Mouse (Mus musculus) midbrain, embryonic 16.5 days (tissue): Measurements from ENCODE around the gene Robo1. TPM values are rescaled to one million over a fixed set of nuclear protein-coding genes. Genes with fewer than 3 reads are reported as not detected.

Experiments used
- ATAC-seq: fragments of 200-750 bp; cut with Nextera tagmentation; 2 replicates; pipeline ENCODE4 v1.8.0; 2017; ENCODE audit warnings: moderate TSS enrichment
- H3K27ac ChIP-seq: fragments of 300-500 bp; sonication (generic); 2 replicates; pipeline ENCODE4 v1.5.1; 2014; ENCODE audit warnings: mild to moderate bottlenecking, low read length, mixed read lengths
- H3K27me3 ChIP-seq: fragments of 300-500 bp; sonication (generic); 2 replicates; pipeline ENCODE4 v1.6.1; 2014; ENCODE audit warnings: low read depth, low read length, mixed read lengths; ENCODE audit not compliant: control insufficient read depth, insufficient read depth
- H3K36me3 ChIP-seq: fragments of 300-500 bp; sonication (generic); 2 replicates; pipeline ENCODE4 v1.6.1; 2014; ENCODE audit warnings: mild to moderate bottlenecking, low read length, moderate library complexity, mixed read lengths; ENCODE audit not compliant: control insufficient read depth, insufficient read depth
- H3K4me1 ChIP-seq: fragments of 300-500 bp; sonication (generic); 2 replicates; pipeline ENCODE4 v1.6.1; 2014; ENCODE audit warnings: mild to moderate bottlenecking, low read length, mixed read lengths; ENCODE audit not compliant: control insufficient read depth, insufficient read depth
- H3K4me2 ChIP-seq: fragments of 300-500 bp; sonication (generic); 2 replicates; pipeline ENCODE4 v1.6.1; 2014; ENCODE audit warnings: mild to moderate bottlenecking, low read length, mixed read lengths
- H3K4me3 ChIP-seq: fragments of 300-500 bp; sonication (generic); 2 replicates; pipeline ENCODE4 v1.5.1; 2014; ENCODE audit warnings: low read depth, mild to moderate bottlenecking, low read length, moderate library complexity, mixed read lengths
- H3K9ac ChIP-seq: fragments of 300-500 bp; sonication (generic); 2 replicates; pipeline ENCODE4 v1.6.1; 2014; ENCODE audit warnings: low read depth, low read length, mixed read lengths
- H3K9me3 ChIP-seq: fragments of 300-500 bp; sonication (generic); replicated peaks from 2 replicates; pipeline ENCODE4 v1.6.1; 2014; ENCODE audit warnings: mild to moderate bottlenecking, low read length, mixed read lengths; ENCODE audit not compliant: control insufficient read depth, poor library complexity, severe bottlenecking
- WGBS: fragments of 180-500 bp; shearing (Covaris S2); extraction: QIAGEN DNeasy Blood & Tissue Kit; methylation state at CpG from one replicate; pipeline ENCODE4 v1.1.7; 2014; 5-methylcytosine and 5-hydroxymethylcytosine counted together
- polyA plus RNA-seq: library from polyadenylated mRNA; unstranded; fragments of >200 nt; fragmentation: Nextera tagmentation; extraction: Ambion mirVana; gene quantifications from 2 replicates; pipeline ENCODE4 v1.2.1, GENCODE M21; 2015

Robo1 gene
- polyA plus RNA-seq, 1 experiment from 2014 or later = 47.9 TPM

- Histone ChIP-seq H3K4me2 (no peak overlapping the region), H3K4me1 (peaks cover 8% of the 10 kb centered on the region; the same call in 1 of the 2 replicates), H3K36me3 (no peaks in the 10 kb centered on the region), H3K27ac (no peak overlapping the region), H3K27me3 (no peaks in the 10 kb centered on the region), H3K4me3 (no peak overlapping the region), H3K9me3 (no peaks in the 10 kb centered on the region), H3K9ac (no peak overlapping the region)
- no peak for ATAC-seq
- WGBS = 78% methylated on average over 4 of the region's 4 CpGs
Observed at GRCm38 (mm10) chr16:72719063-72719462, 411.0 kb downstream of the Robo1 start.

- Histone ChIP-seq H3K36me3 (no peaks in the 10 kb centered on the region), H3K4me1 (peaks cover 6% of the 10 kb centered on the region; the same call in 1 of the 2 replicates), H3K4me3 (no peak overlapping the region), H3K27ac (no peak overlapping the region), H3K27me3 (no peaks in the 10 kb centered on the region), H3K9me3 (no peaks in the 10 kb centered on the region), H3K4me2 (no peak overlapping the region), H3K9ac (no peak overlapping the region)
- WGBS = 88% methylated on average over 4 of the region's 4 CpGs
- ATAC-seq = no peak
Observed at GRCm38 (mm10) chr16:72720979-72721378, 412.9 kb downstream of the Robo1 start.

- H3K27me3 ChIP-seq = no peaks in the 10 kb centered on the region
- H3K9me3 ChIP-seq = no peaks in the 10 kb centered on the region
- H3K9ac ChIP-seq = no peak overlapping the region
- no peaks in the 10 kb centered on the region for H3K36me3 ChIP-seq
- ATAC-seq = no peak
- H3K4me2 ChIP-seq = no peak overlapping the region
- no peak overlapping the region for H3K4me3 ChIP-seq
- H3K4me1 ChIP-seq = 0 out of 2 replicates have a peak, but pooled peaks cover 4% of the 10 kb centered on the region
- WGBS = 88% methylated on average over 14 of the region's 14 CpGs
- no peak overlapping the region for H3K27ac ChIP-seq
Observed at GRCm38 (mm10) chr16:72721713-72722481, 413.8 kb downstream of the Robo1 start.

- peaks cover 8% of the 10 kb centered on the region for H3K4me1 ChIP-seq
- no peaks in the 10 kb centered on the region for H3K36me3 ChIP-seq
- no peaks in the 10 kb centered on the region for H3K9me3 ChIP-seq
- H3K27ac ChIP-seq = no peak overlapping the region
- no peak for ATAC-seq
- H3K4me3 ChIP-seq = no peak overlapping the region
- H3K9ac ChIP-seq = no peak overlapping the region
- WGBS = 78% methylated on average over 5 of the region's 5 CpGs
- no peaks in the 10 kb centered on the region for H3K27me3 ChIP-seq
- no peak overlapping the region for H3K4me2 ChIP-seq
Observed at GRCm38 (mm10) chr16:72734234-72734633, 426.1 kb downstream of the Robo1 start.

- 77% methylated on average over 11 of the region's 11 CpGs for WGBS
- H3K36me3 ChIP-seq = no peaks in the 10 kb centered on the region
- no peak overlapping the region for H3K9ac ChIP-seq
- no peaks in the 10 kb centered on the region for H3K9me3 ChIP-seq
- ATAC-seq = no peak
- no peak overlapping the region for H3K27ac ChIP-seq
- no peaks in the 10 kb centered on the region for H3K27me3 ChIP-seq
- no peak overlapping the region for H3K4me2 ChIP-seq
- peaks cover 8% of the 10 kb centered on the region for H3K4me1 ChIP-seq
- H3K4me3 ChIP-seq = no peak overlapping the region
Observed at GRCm38 (mm10) chr16:72735175-72735574, 427.1 kb downstream of the Robo1 start.

- H3K9me3 ChIP-seq = no peaks in the 10 kb centered on the region
- no peaks in the 10 kb centered on the region for H3K36me3 ChIP-seq
- no peak overlapping the region for H3K4me2 ChIP-seq
- ATAC-seq = no peak; the same call in 1 of the 2 replicates
- H3K9ac ChIP-seq = no peak overlapping the region
- H3K27ac ChIP-seq = no peak overlapping the region
- WGBS = 87% methylated on average over 3 of the region's 3 CpGs
- H3K27me3 ChIP-seq = no peaks in the 10 kb centered on the region
- H3K4me1 ChIP-seq = peaks cover 8% of the 10 kb centered on the region
- H3K4me3 ChIP-seq = no peak overlapping the region
Observed at GRCm38 (mm10) chr16:72735588-72735987, 427.5 kb downstream of the Robo1 start.

GRCm38 (mm10) chr16:72737154-72737553, 429.0 kb downstream of the Robo1 start:
- no peak for ATAC-seq
- 57% methylated on average over 4 of the region's 4 CpGs for WGBS

GRCm38 (mm10) chr16:72740218-72740617, 432.1 kb downstream of the Robo1 start:
- Histone ChIP-seq H3K4me1 (peaks cover 7% of the 10 kb centered on the region; the same call in 1 of the 2 replicates), H3K36me3 (peaks cover 10% of the 10 kb centered on the region; the same call in 1 of the 2 replicates), H3K9ac (no peak overlapping the region), H3K27me3 (no peaks in the 10 kb centered on the region), H3K27ac (no peak overlapping the region), H3K9me3 (no peaks in the 10 kb centered on the region), H3K4me2 (no peak overlapping the region), H3K4me3 (no peak overlapping the region)
- ATAC-seq = no peak
- WGBS = 86% methylated on average over 7 of the region's 7 CpGs

More at GRCm38 (mm10) chr16:72737154-72737553, 429.0 kb downstream of the Robo1 start:
- H3K9ac ChIP-seq = no peak overlapping the region
- no peak overlapping the region for H3K4me2 ChIP-seq
- H3K36me3 ChIP-seq = peaks cover 3% of the 10 kb centered on the region; the same call in 1 of the 2 replicates
- peaks cover 8% of the 10 kb centered on the region for H3K4me1 ChIP-seq
- no peak overlapping the region for H3K4me3 ChIP-seq
- H3K27me3 ChIP-seq = no peaks in the 10 kb centered on the region
- H3K27ac ChIP-seq = no peak overlapping the region
- H3K9me3 ChIP-seq = no peaks in the 10 kb centered on the region

- no peak for ATAC-seq
- 50% methylated on average over 5 of the region's 5 CpGs for WGBS
- peaks cover 3% of the 10 kb centered on the region; the same call in 1 of the 2 replicates for H3K4me1 ChIP-seq
Observed at GRCm38 (mm10) chr16:72747696-72748095, 439.6 kb downstream of the Robo1 start.

More at GRCm38 (mm10) chr16:72747696-72748095, 439.6 kb downstream of the Robo1 start:
- Histone ChIP-seq H3K27ac (no peak overlapping the region), H3K9me3 (no peaks in the 10 kb centered on the region), H3K4me3 (no peak overlapping the region), H3K4me2 (no peak overlapping the region), H3K36me3 (0 out of 2 replicates have a peak, but pooled peaks cover 5% of the 10 kb centered on the region), H3K27me3 (no peaks in the 10 kb centered on the region), H3K9ac (no peak overlapping the region)
